Comparison of ENCODE assay signal across 15 mouse cellular contexts in genomic region chr9:63136756-63137614, GRCm38 (mm10). TPM values are rescaled to one million over a fixed set of nuclear protein-coding genes. Genes with fewer than 3 reads are reported as not detected.
DNase-seq lines count a peak whose midpoint lies in the region; ATAC-seq lines count a peak whose summit lies in the region.
"Had no signal": no experiment of that assay in that cellular context is flagged by ENCODE, and none has a peak within 500 bp of the region (broad histone marks: within the 10 kb centered on the region; RNA-seq: fewer than 3 reads in every experiment).

No protein-coding gene starts in this region.

- no peak overlapping the region for H3K27ac ChIP-seq in heart, embryonic 13.5 days (replicated peaks)
- 0 out of 2 replicates have a peak overlapping the region, but pooled peaks have one; percentile 30 for H3K27ac ChIP-seq in limb, embryonic 10.5 days
- H3K27ac ChIP-seq: kidney, postnatal 0 days; liver, embryonic 15.5 days had no signal

- no peaks in the 10 kb centered on the region for H3K36me3 ChIP-seq in heart, embryonic 13.5 days
- no peaks in the 10 kb centered on the region for H3K36me3 ChIP-seq in limb, embryonic 10.5 days
- H3K36me3 ChIP-seq: liver, embryonic 15.5 days had no signal

- no peak for DNase-seq in heart, postnatal 4 days
- DNase-seq in thymus, postnatal 0 days (ENCODE audit: low spot score) = peak; percentile 4
- no peak for DNase-seq in thymus, postnatal 10 days (ENCODE audit: low spot score in 2 of 2)
- peak; percentile 68 for DNase-seq in limb, embryonic 10.5 days (ENCODE audit: low spot score)
- no peak for DNase-seq in liver
- DNase-seq in adrenal gland, postnatal 36 days = no peak
- DNase-seq: cerebellum, postnatal 36 days; gastrocnemius, postnatal 25 days; thymus, adult 18-20 months had no signal

- no peak overlapping the region for H3K4me3 ChIP-seq in heart, embryonic 13.5 days
- peak overlapping the region; percentile 18 for H3K4me3 ChIP-seq in limb, embryonic 10.5 days
- H3K4me3 ChIP-seq: liver, embryonic 15.5 days had no signal

- H3K27me3 ChIP-seq in heart, embryonic 13.5 days (replicated peaks) = peaks cover 85% of the 10 kb centered on the region
- peaks cover 87% of the 10 kb centered on the region for H3K27me3 ChIP-seq in limb, embryonic 10.5 days (ENCODE audit: low read depth, poor library complexity, severe bottlenecking)

- ATAC-seq in heart, embryonic 13.5 days (ENCODE audit: extremely low read depth, insufficient number of reproducible peaks, low FRiP score, low TSS enrichment) = no peak
- ATAC-seq: CD4-positive, CD25-positive, alpha-beta regulatory T cell, adult 4 months; forebrain, embryonic 14.5 days had no signal

- no peaks in the 10 kb centered on the region for H3K9me3 ChIP-seq in heart, embryonic 13.5 days
- H3K9me3 ChIP-seq in limb, embryonic 10.5 days (replicated peaks) = no peaks in the 10 kb centered on the region
- H3K9me3 ChIP-seq: liver, embryonic 15.5 days had no signal

- WGBS in heart, embryonic 13.5 days = 4% methylated on average over 19 of the region's 19 CpGs
- WGBS in limb, embryonic 10.5 days = 2% methylated on average over 19 of the region's 19 CpGs

- H3K4me2 ChIP-seq in heart, embryonic 13.5 days = 0 out of 2 replicates have a peak overlapping the region, but pooled peaks have one; percentile 5
- H3K4me2 ChIP-seq: liver, embryonic 15.5 days had no signal

- no peak overlapping the region for H3K9ac ChIP-seq in heart, embryonic 13.5 days
- H3K9ac ChIP-seq: liver, embryonic 15.5 days had no signal

- peaks cover 47% of the 10 kb centered on the region for H3K4me1 ChIP-seq in heart, embryonic 13.5 days
- peaks cover 81% of the 10 kb centered on the region for H3K4me1 ChIP-seq in limb, embryonic 10.5 days

RNA-seq across cellular contexts. Expression of gene Skor1, which starts 11.8 kb away (rescaled TPM):
- not detected in 2 replicates for polyA plus RNA-seq in heart, embryonic 13.5 days (2015; fragmentation: Nextera tagmentation; extraction: Ambion mirVana)
- under 1 TPM; 0.10 to 0.23 TPM for total RNA-seq in heart, postnatal 4 days (2021)
- 0.10 TPM in 1 of 2 replicates, not detected in the other for polyA plus RNA-seq in thymus, postnatal 0 days (2015; fragmentation: Nextera tagmentation; extraction: Ambion mirVana)
- 0.10 and 0.14 TPM in 2 replicates for polyA plus RNA-seq in limb, embryonic 10.5 days (2016; fragmentation: Nextera tagmentation; extraction: Ambion mirVana)
- total RNA-seq in adrenal gland, postnatal 36 days (2021) = under 1 TPM; 0.10 to 0.13 TPM
- polyA plus RNA-seq: CD4-positive, CD25-positive, alpha-beta regulatory T cell, adult 4 months; heart, embryonic 16.5 days; kidney, postnatal 0 days; liver, embryonic 15.5 days had no signal

Comparison
In these comparisons a context has a peak if more than half of its experiments do, and no peak if none do; other contexts are left out.
1. DNase-seq: peak in thymus, postnatal 0 days (single experiment) and limb, embryonic 10.5 days (single experiment); none in heart, postnatal 4 days (single experiment), thymus, postnatal 10 days (0 of 2), liver (single experiment) and adrenal gland, postnatal 36 days (0 of 2).